Mouse (Mus musculus) adrenal gland, postnatal 10 days (tissue): ENCODE data around the gene Atp2a2. TPM values are rescaled to one million over a fixed set of nuclear protein-coding genes. Genes with fewer than 3 reads are reported as not detected.
A peak's percentile ranks its signal among the peaks of the same experiment; 100 is the strongest.
"Not testable (repeated sequence)": the region's sequence is repeated elsewhere in the genome, so short reads cannot be mapped to it uniquely, and the experiment has no call there.

ENCODE experiments used
- DNase-seq: peaks from one replicate; pipeline ENCODE4 v3.0.0; 2021; ENCODE audit warnings: mixed read lengths
- total RNA-seq, 2 experiments: library from RNA; stranded (reverse); gene quantifications; 2 replicates each; pipeline ENCODE4 v1.2.3; 2021

Atp2a2 gene
- total RNA-seq, 2 experiments from 2014 or later, result 202 to 226 TPM

- no peak for DNase-seq
These were observed 7.6 kb downstream of the Atp2a2 start for GRCm38 (mm10) chr5:122494449-122494848.

DNA sequence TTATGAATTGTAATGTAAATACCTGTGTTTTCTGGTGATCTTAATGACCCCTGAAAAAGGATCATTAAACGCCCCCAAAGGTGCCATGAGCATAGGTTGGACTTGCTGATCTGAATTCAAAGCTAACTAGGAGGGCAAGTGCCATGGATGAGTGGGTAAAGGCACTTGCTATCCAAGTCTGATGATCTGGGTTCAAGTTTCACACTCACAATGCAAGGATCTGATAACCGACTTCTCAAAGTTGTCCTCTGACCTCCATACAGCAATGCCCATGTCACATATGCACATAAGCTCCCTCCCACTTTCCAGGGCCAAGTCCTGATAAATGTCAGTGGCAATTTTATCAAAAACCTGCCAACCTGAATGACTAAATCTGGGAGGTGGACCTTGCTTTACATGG is 9.0 kb downstream of the Atp2a2 start:
- no peak for DNase-seq

GRCm38 (mm10) chr5:122491385-122491784 is 10.6 kb downstream of the Atp2a2 start:
- DNase-seq, result no peak

DNA sequence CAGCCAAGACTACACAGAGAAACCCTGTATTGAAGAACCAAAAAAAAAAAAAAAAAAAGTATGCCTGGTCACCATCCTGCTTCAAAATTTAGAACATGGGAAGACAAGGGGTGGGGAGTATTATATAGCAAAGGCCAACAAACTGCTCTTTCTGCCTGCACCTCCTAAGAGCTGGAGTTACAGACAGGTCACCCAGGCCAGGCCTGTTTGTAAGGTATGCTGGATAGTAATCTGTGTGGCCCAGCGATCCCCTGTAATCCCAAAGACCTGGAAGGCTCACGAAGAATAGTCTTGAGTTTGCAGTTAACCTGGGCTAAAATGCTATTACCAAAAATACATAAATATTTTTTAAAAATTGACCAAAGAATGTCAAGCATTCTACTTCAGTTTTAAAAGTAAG is 11.9 kb downstream of the Atp2a2 start:
- no peak for DNase-seq

GRCm38 (mm10) chr5:122487825-122488224 is 14.2 kb downstream of the Atp2a2 start:
- no peak for DNase-seq

DNA sequence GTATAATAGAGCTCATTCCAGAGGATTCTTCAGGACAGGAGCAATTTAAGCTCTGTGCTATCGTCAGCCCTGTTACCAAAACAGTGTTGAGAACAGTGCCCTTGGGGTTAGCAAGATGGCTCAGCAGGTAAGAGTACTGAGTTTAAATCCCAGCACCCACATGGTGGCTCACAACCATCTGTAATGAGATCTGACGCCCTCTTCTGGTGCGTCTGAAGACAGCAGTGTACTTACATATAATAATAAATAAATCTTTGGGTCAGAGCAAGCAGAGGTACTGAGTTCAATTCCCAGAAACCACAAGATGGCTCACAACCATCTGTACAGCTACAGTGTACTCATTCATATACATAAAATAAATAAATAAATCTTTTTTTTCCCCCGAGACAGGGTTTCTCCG is 15.8 kb downstream of the Atp2a2 start:
- DNase-seq, result not testable (repeated sequence)

GRCm38 (mm10) chr5:122482733-122483391 is 19.2 kb downstream of the Atp2a2 start:
- no peak for DNase-seq

- DNase-seq, result peak; percentile 63
These were observed 20.2 kb downstream of the Atp2a2 start for GRCm38 (mm10) chr5:122481844-122482243.

DNA sequence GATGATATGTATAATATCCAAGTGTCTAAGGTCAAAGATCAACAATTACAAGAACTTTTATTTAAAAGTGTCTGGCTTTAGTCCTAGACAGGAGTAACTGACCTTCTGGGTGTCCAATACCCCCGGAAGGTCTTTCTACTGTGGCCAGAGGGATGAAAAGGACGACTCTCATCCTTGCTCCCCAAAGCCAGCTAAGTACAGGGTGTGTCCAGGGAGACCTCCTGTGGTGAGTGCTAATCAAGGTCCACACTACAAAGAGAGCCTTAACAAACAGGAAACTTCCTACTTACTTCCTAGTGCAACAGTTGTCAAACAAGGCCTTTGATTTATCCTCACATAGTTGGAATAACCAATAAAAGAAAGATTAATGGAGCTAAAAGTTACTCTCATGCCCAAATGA is 22.9 kb downstream of the Atp2a2 start:
- DNase-seq, result no peak

GRCm38 (mm10) chr5:122477492-122477891 is 24.5 kb downstream of the Atp2a2 start:
- no peak for DNase-seq

DNA sequence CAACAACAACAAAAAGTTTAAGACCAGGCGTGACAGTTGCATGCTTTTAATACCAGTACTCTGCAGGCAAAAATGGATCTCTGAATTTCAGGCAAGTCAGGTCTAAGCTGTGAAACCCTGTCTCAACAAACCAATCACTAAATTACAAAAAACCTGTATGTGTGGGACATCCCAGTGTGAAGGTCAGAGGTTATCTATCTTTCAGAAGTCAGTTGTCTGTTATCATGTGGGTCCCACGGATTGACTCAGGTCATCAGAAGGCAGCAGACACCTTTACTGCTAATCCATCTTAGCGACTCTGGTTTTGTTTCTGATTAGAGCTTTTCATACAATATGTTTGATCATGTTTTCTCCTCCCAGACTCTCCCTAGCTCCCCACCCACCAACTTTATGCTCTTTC is 25.9 kb downstream of the Atp2a2 start:
- DNase-seq, result no peak

DNA sequence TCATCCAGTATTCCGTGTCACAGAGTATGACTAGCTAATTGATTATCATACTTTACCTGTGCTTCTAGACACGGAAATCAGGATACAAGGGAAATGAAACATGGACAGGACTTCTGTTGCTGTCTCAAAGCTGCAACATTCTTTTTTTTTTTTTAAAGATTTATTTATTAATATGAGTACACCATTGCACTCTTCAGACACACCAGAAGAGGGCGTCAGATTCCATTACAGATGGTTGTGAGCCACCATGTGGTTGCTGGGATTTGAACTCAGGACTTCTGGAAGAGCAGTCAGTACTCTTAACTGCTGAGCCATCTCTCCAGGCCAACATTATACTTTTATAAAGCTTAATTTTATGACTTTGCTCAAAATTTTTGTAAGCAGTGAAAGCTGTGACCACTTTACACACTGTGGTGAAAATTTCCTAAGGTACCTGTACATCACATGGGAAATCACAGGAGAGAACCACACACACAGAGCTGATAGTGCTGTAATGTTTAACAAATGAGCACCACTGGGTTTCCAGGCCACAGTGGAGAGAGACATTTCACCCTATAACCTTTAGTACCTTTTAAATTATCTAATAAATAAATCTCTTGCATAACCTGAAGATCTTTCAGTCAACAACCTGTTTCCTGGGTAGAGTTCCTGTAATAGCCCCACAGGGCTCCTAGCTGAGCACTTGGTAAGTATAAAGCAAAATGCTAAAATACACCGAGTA is 27.2 kb downstream of the Atp2a2 start:
- no peak for DNase-seq

DNA sequence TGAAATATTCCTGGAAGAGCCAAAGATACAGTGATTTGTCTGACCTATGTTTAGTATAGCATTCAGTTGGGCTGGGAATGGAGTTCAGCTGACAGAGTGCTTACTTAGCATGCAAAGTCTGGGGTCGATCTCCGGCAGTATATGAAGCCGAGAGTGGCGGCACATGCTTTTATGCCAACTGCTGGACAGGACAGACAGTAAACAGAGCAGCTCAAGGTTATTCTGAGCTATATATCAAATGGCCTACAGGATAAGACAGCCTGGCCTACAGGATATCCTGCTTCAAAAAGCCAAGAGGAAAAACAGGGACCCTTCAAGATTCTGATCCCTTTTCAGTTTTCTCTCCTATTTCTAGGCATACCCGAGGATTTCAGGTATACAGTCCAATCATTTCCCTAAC is 30.4 kb downstream of the Atp2a2 start:
- DNase-seq, result no peak

DNA sequence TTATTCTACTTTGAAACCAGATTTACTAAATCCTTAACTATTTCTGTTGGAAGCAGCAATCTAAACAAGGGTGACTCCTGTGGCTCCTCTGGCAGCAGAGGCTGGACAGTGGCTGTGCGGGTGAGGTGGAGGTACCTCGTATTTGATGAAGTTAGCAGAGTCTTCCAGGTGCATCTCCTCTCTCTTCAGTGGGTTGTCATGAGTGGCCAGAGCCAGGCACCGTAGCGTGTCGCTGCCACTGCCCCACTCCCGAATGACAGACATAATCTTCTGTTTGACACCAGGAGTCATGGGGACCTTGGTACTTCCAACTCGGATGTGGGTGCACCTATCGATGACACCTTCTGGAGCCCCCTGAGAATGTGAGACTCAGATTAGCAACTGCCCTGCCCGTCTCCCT is 40.6 kb downstream of the Atp2a2 start:
- DNase-seq, result no peak

- peak; percentile 37 for DNase-seq
These were observed 41.4 kb downstream of the Atp2a2 start for GRCm38 (mm10) chr5:122460656-122461055.

DNA sequence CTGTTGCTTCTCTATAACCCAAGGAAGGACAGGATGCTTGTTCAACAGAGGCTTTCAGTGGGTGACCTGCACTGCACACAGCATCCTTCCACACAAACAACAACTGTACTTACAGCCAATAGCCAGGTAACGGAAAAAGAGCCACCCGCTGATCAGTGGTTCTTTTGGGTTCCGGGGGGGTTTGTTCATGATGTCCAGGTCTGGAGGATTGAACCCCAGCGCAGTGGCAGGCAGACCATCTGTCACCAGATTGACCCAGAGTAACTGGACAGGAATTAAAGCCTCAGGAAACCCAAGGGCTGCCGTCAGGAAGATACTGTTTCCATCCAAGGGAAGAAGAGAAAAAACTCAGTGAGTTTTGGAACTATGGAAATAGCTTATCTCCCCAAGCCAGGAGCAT is 42.7 kb downstream of the Atp2a2 start:
- DNase-seq, result no peak

DNA sequence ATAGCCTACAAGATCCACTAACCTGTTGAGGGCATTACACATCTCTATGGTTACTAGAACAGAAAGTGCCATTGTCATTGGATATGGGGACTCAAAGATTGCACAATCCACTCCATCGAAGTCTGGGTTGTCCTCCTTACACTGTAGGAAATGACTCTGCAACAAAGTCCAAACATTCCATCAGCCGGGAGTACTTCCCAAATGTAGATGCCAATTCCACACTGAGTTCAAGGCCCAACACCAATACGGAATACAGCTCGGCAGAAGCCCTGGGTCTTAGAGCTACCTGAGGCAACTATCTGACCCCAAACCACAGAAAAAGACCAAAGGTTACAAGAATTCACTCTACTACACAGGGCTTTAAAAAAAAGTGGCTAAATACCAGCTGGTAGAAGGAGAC is 44.0 kb downstream of the Atp2a2 start:
- no peak for DNase-seq

DNA sequence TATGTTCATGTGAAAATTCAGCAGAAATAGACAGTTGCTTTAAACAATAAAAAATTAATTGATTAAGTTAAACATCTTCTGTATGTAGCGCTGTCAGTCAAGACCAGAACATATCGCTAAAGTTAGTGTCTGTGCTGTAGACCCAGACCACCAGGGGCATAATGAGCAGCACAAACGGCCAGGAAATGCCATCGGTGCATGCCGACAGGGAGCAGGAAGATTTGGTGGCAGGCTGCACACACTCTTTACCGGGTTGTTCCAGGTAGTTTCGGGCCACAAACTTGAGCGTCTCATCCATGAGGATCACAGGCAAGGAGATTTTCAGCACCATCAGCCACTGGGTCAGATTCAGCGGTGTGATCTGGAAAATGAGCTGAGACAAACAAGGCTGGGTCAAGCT is 45.0 kb downstream of the Atp2a2 start:
- not testable (repeated sequence) for DNase-seq

DNA sequence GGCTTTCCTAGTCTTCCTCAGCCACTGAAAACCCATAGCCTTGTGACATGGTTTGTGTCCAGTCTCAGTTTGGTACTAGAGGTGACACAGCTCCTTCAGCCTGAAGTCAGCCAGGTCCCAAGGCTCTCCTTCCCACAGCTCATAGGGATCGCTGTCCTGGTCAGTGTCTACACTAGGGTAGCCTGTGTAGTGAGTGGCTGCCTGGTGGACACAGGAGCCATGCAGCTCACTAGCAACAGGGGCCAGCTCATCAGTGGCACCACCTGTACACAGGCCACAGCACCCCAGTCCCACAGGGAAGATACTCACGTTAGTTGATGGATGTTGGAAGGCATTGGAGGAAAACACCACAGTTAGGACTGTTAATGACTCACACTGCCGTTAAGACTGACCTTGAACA is 46.4 kb downstream of the Atp2a2 start:
- DNase-seq, result no peak

- no peak for DNase-seq
These were observed 47.1 kb downstream of the Atp2a2 start for GRCm38 (mm10) chr5:122454883-122455282.

- DNase-seq, result no peak
These were observed 47.6 kb downstream of the Atp2a2 start for GRCm38 (mm10) chr5:122454442-122454841.

GRCm38 (mm10) chr5:122453188-122453587 is 48.8 kb downstream of the Atp2a2 start:
- DNase-seq, result no peak

- no peak for DNase-seq
These were observed 49.8 kb downstream of the Atp2a2 start for GRCm38 (mm10) chr5:122452194-122452593.

DNA sequence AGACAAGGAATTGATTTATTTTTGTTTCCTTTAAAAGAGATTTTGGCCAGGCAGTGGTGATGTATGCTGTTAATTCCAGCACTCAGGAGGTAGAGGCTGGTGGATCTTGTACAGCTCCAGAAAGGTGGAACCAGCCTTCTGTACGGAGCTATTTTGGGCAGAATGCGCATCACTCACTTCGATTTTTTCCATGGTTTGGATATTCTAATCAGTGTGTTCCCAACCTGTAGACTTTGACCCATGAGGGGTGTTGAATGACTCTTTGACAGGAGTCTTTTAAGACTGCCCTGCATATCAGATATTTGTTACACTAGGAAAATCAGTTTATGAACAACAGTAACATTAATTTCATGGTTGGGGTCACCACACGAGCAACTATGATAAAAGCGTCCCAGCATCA is 50.7 kb downstream of the Atp2a2 start:
- DNase-seq, result no peak
